Mouse (Mus musculus): ENCODE measurements around the gene Casp7.

DNA sequence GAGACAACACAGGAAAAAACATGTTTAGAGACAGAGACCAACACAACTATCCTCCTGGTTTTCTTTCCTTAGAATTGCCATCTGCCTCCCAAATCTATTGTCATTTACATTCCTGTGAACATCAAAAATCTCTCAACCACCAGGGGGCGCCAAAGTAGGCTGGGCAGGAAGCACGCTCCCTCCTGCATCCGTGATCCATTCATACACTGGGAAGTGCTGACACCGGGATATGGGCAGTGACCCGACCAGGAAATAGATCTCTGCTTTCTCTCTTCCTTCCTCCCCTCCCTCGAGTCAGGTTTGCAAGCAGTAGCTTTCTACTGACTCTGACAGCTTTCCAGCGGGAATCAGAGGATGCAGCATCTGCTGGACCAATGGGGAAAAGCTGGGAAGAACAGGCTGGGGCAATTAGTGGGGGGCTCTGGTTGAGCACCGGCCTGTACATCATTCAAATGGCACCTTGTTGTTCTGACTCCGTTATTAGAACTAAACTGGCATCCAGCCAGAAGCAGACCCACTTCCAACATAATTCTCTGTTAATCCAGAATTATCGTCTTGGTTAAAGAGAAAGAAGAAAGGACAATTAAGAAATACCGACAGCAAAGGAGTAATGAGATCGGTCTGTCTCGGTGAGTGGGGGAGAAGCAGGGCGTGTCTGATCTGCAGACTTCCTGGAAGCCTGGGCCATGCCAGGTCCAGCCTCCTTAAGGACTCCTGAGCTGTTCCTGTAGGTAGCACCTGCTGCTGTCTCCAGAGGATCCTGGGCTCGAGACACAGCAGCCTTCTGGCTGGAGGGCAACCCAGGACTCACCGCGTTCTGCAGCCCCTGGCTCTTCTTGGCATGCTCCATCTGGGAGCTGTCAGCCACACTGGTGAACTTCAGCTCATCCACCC lies 40.2 kb upstream of the Casp7 start:
- TF ChIP-seq CTCF (IDR thresholded peaks at IDR 0.05; ENCODE audit: borderline replicate concordance, insufficient read depth, low read length): peak; percentile 71; the same call in 1 of the 2 replicates
- TF ChIP-seq POLR2A (IDR thresholded peaks at IDR 0.05; ENCODE audit: low read depth, low read length): no peak

Measured in embryonic fibroblast, embryonic 13.5 days (primary cell).